Mouse (Mus musculus) midbrain, embryonic 12.5 days (tissue): ENCODE data around the gene Aldh3b3. TPM values are rescaled to one million over a fixed set of nuclear protein-coding genes. Genes with fewer than 3 reads are reported as not detected.
A peak's percentile ranks its signal among the peaks of the same experiment; 100 is the strongest.

Experiments
- ATAC-seq: fragments of 200-750 bp; cut with Nextera tagmentation; 2 replicates; pipeline ENCODE4 v1.8.0; 2017; ENCODE audit warnings: low read depth, moderate TSS enrichment, moderate library complexity; ENCODE audit not compliant: low FRiP score
- H3K27ac ChIP-seq: fragments of 300-500 bp; sonication (generic); replicated peaks from 2 replicates; pipeline ENCODE4 v1.5.1; 2016; ENCODE audit warnings: mild to moderate bottlenecking
- H3K27me3 ChIP-seq: fragments of 300-500 bp; sonication (generic); 2 replicates; pipeline ENCODE4 v1.6.1; 2016; ENCODE audit warnings: mild to moderate bottlenecking
- H3K36me3 ChIP-seq: fragments of 300-500 bp; sonication (generic); 2 replicates; pipeline ENCODE4 v1.6.1; 2016
- H3K4me1 ChIP-seq: fragments of 300-500 bp; sonication (generic); 2 replicates; pipeline ENCODE4 v1.6.1; 2016
- H3K4me2 ChIP-seq: fragments of 300-500 bp; sonication (generic); replicated peaks from 2 replicates; pipeline ENCODE4 v1.6.1; 2016; ENCODE audit warnings: mild to moderate bottlenecking, moderate library complexity
- H3K4me3 ChIP-seq: fragments of 300-500 bp; sonication (generic); 2 replicates; pipeline ENCODE4 v1.5.1; 2016; ENCODE audit warnings: mild to moderate bottlenecking
- H3K9ac ChIP-seq: fragments of 300-500 bp; sonication (generic); replicated peaks from 2 replicates; pipeline ENCODE4 v1.6.1; 2016; ENCODE audit warnings: mild to moderate bottlenecking, moderate library complexity
- H3K9me3 ChIP-seq: fragments of 300-500 bp; sonication (generic); 2 replicates; pipeline ENCODE4 v1.6.1; 2016; ENCODE audit warnings: mild to moderate bottlenecking
- WGBS: fragments of 180-500 bp; shearing (Covaris S2); methylation state at CpG from one replicate; pipeline ENCODE4 v1.1.7; 2016; 5-methylcytosine and 5-hydroxymethylcytosine counted together
- polyA plus RNA-seq: library from polyadenylated mRNA; unstranded; fragments of >200 nt; fragmentation: Nextera tagmentation; extraction: Ambion mirVana; gene quantifications from 2 replicates; pipeline ENCODE4 v1.2.1, GENCODE M21; 2016

The Aldh3b3 gene
- polyA plus RNA-seq, 1 experiment from 2014 or later, result not detected

DNA sequence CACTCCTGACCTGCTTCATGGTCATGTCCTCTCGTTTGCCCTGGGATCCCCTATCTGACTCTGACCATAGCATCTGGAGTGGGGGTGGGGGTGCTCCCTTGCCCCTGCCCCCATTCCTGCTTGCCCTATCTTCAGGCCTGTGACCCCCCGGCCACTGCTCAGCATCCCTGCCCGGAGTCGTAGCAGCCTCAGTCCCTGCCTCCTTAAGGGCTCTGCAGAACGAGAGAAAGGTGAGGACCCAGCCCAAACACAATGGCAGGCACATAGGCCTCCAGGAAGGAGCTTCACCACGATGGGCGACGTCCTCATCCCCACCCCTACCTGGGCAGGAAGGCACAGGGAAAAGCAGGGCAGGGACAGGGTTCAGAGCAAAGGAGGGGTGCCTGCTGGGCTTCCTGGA, 39.9 kb downstream of the Aldh3b3 start:
- Histone ChIP-seq H3K9ac (no peak overlapping the region), H3K9me3 (no peaks in the 10 kb centered on the region), H3K4me1 (peaks cover 15% of the 10 kb centered on the region), H3K27me3 (peaks cover 16% of the 10 kb centered on the region; the same call in 1 of the 2 replicates), H3K27ac (no peak overlapping the region), H3K36me3 (no peaks in the 10 kb centered on the region), H3K4me3 (no peak overlapping the region), H3K4me2 (no peak overlapping the region)
- 81% methylated on average over 8 of the region's 8 CpGs for WGBS
- ATAC-seq, result no peak

GRCm38 (mm10) chr19:3999121-3999730, 40.8 kb downstream of the Aldh3b3 start:
- WGBS, result 85% methylated on average over 9 of the region's 9 CpGs
- Histone ChIP-seq H3K27me3 (peaks cover 16% of the 10 kb centered on the region; the same call in 1 of the 2 replicates), H3K4me3 (peak overlapping the region; percentile 70; the same call in 1 of the 2 replicates), H3K27ac (no peak overlapping the region), H3K36me3 (no peaks in the 10 kb centered on the region), H3K9ac (no peak overlapping the region), H3K4me1 (peaks cover 15% of the 10 kb centered on the region), H3K9me3 (no peaks in the 10 kb centered on the region), H3K4me2 (peak overlapping the region; percentile 84; the same call in 1 of the 2 replicates)
- no peak for ATAC-seq

GRCm38 (mm10) chr19:4000119-4000900, 41.9 kb downstream of the Aldh3b3 start, which contains the start of the genes Nudt8 and Gm49405:
Nudt8 (plus strand) TSS chr19:4000580.
Gm49405 (plus strand) TSS chr19:4000626.
- under 1% methylated on average over 64 of the region's 64 CpGs for WGBS
- H3K4me3 ChIP-seq, result peak within 1 kb of the TSS; percentile 70
- H3K27me3 ChIP-seq, result peaks cover 16% of the 10 kb centered on the region; the same call in 1 of the 2 replicates
- no peaks in the 10 kb centered on the region for H3K9me3 ChIP-seq
- peak; percentile 89 for ATAC-seq
- H3K4me2 ChIP-seq, result peak within 1 kb of the TSS; percentile 84
- peaks cover 5% of the 10 kb centered on the region; the same call in 1 of the 2 replicates for H3K36me3 ChIP-seq
- H3K27ac ChIP-seq, result peak within 1 kb of the TSS; percentile 97
- peaks cover 15% of the 10 kb centered on the region for H3K4me1 ChIP-seq
- H3K9ac ChIP-seq, result peak within 1 kb of the TSS; percentile 84

- peaks cover 16% of the 10 kb centered on the region; the same call in 1 of the 2 replicates for H3K27me3 ChIP-seq
- peak overlapping the region; percentile 84 for H3K4me2 ChIP-seq
- H3K4me3 ChIP-seq, result peak overlapping the region; percentile 70
- no peaks in the 10 kb centered on the region for H3K9me3 ChIP-seq
- WGBS, result 17% methylated on average over 17 of the region's 17 CpGs
- peak overlapping the region; percentile 97 for H3K27ac ChIP-seq
- ATAC-seq, result peak; percentile 32
- H3K36me3 ChIP-seq, result peaks cover 10% of the 10 kb centered on the region
- peak overlapping the region; percentile 84 for H3K9ac ChIP-seq
- H3K4me1 ChIP-seq, result peaks cover 15% of the 10 kb centered on the region
Measured at GRCm38 (mm10) chr19:4000949-4001525, 42.6 kb downstream of the Aldh3b3 start.

DNA sequence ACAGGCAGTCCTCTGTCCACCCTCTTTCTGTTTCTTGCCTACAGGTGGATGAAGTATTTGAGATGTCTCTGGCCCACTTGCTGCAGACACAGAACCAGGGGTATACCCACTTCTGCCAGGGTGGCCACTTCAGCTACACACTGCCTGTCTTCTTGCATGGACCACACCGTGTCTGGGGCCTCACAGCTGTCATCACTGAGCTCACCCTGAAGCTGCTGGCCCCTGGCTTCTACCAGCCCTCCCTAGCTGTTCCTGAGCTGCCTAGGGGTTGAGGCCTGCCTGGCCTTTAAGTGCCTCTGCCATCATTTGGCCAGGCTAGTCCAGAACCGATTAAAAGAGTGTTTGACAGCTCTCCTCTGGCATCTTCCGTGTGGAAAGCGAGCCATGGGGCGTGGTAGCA, 43.3 kb downstream of the Aldh3b3 start:
- peaks cover 17% of the 10 kb centered on the region for H3K36me3 ChIP-seq
- H3K4me1 ChIP-seq, result peaks cover 15% of the 10 kb centered on the region
- no peak for ATAC-seq
- H3K9ac ChIP-seq, result peak overlapping the region; percentile 84; the same call in 1 of the 2 replicates
- no peak overlapping the region for H3K4me3 ChIP-seq
- H3K4me2 ChIP-seq, result no peak overlapping the region; the same call in 1 of the 2 replicates
- peaks cover 16% of the 10 kb centered on the region; the same call in 1 of the 2 replicates for H3K27me3 ChIP-seq
- 94% methylated on average over 5 of the region's 5 CpGs for WGBS
- H3K27ac ChIP-seq, result no peak overlapping the region
- no peaks in the 10 kb centered on the region for H3K9me3 ChIP-seq

DNA sequence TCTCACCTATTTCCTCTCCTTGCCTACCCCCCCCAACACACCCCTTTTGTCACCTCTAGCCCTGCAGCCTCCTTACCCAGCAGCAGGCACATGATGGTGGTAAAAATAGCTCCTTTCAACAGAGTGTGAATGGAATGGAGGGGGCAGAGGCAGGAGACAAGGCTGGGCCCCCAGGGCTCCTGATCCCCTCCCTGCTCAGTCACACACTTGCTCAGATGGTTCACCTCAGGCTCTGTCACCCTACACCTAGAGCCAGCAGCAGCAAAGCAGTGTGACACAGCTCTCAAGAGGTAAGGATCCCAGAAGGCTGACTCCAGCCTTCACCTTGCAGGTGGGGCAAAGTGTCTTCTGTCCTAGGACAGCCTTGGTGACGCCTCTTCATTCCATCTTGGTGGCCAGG, 44.7 kb downstream of the Aldh3b3 start, which contains the start of gene Doc2g:
Gene Doc2g, plus strand, starts transcription at position 202 of the 400 bp plus-strand sequence.
- Histone ChIP-seq H3K27me3 (peaks cover 16% of the 10 kb centered on the region; the same call in 1 of the 2 replicates), H3K9ac (no peak within 1 kb of the TSS), H3K4me3 (no peak within 1 kb of the TSS), H3K4me1 (peaks cover 15% of the 10 kb centered on the region), H3K36me3 (peaks cover 30% of the 10 kb centered on the region), H3K9me3 (no peaks in the 10 kb centered on the region), H3K27ac (no peak within 1 kb of the TSS), H3K4me2 (no peak within 1 kb of the TSS)
- 81% methylated on average over 1 of the region's 1 CpGs for WGBS
- no peak for ATAC-seq

DNA sequence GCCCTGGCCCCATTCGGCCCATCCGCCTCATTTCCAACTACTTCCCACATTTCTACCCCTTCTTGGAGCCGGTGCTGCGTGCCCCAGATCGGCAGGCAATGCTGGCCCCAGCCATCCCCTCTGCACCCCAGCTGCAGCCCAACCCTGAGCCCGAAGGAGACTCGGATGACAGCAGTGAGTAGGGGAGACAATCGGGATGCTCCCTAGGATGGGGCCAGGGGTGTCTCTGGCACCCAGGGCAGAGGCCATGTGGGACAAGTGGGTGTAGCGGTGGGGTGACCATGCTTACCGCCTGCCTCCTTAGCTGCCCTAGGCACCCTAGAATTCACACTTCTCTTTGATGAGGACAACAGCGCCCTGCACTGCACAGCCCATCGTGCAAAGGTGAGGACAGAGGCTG, 45.2 kb downstream of the Aldh3b3 start:
- H3K4me3 ChIP-seq, result no peak overlapping the region
- peaks cover 36% of the 10 kb centered on the region for H3K36me3 ChIP-seq
- H3K9ac ChIP-seq, result no peak overlapping the region
- H3K4me2 ChIP-seq, result no peak overlapping the region
- peaks cover 16% of the 10 kb centered on the region; the same call in 1 of the 2 replicates for H3K27me3 ChIP-seq
- no peak overlapping the region for H3K27ac ChIP-seq
- ATAC-seq, result no peak
- peaks cover 15% of the 10 kb centered on the region for H3K4me1 ChIP-seq
- H3K9me3 ChIP-seq, result no peaks in the 10 kb centered on the region
- WGBS, result 84% methylated on average over 12 of the region's 12 CpGs

DNA sequence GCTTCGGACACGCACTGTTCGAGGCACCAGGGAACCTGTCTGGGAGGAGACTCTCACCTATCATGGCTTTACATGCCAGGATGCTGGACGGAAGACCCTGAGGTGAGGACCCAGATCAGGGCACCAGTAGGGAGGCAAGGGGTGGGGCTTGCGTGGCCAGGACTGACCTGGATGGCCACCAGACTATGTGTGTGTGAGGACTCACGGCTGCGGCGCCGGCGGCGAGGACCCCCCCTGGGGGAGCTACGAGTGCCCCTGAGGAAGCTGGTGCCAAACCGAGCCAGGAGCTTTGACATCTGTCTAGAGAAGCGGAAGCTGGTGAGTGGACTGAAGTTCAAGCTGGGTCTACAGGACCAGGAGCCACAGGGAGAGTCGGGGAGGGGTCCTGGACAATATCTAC, 45.9 kb downstream of the Aldh3b3 start:
- Histone ChIP-seq H3K4me3 (no peak overlapping the region), H3K9ac (no peak overlapping the region), H3K36me3 (peaks cover 43% of the 10 kb centered on the region), H3K4me2 (no peak overlapping the region), H3K4me1 (peaks cover 15% of the 10 kb centered on the region), H3K27ac (no peak overlapping the region), H3K9me3 (no peaks in the 10 kb centered on the region), H3K27me3 (peaks cover 10% of the 10 kb centered on the region; the same call in 1 of the 2 replicates)
- 87% methylated on average over 15 of the region's 15 CpGs for WGBS
- no peak for ATAC-seq

GRCm38 (mm10) chr19:4005091-4005490, 46.6 kb downstream of the Aldh3b3 start:
- H3K9ac ChIP-seq, result no peak overlapping the region
- H3K4me1 ChIP-seq, result peaks cover 10% of the 10 kb centered on the region
- WGBS, result 88% methylated on average over 9 of the region's 9 CpGs
- no peak overlapping the region for H3K4me3 ChIP-seq
- H3K4me2 ChIP-seq, result no peak overlapping the region
- 0 out of 2 replicates have a peak, but pooled peaks cover 7% of the 10 kb centered on the region for H3K27me3 ChIP-seq
- no peaks in the 10 kb centered on the region for H3K9me3 ChIP-seq
- no peak for ATAC-seq
- no peak overlapping the region for H3K27ac ChIP-seq
- peaks cover 50% of the 10 kb centered on the region for H3K36me3 ChIP-seq

DNA sequence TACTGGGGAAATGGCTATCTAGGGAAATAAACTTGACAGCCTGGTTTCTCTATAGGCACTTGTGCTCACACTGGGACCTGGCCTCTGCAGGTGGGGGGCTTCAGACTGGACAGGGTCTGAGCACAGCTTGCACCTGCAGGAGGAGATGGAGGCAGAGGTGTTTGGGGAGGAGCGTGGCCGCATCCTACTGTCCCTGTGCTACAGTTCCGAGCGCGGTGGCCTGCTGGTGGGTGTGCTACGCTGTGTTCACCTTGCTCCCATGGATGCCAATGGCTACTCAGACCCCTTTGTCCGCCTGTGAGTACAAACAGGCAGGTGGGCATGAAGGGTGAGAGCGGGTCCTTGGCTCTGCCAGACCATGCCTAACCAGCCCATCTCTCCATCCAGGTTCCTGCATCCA, 47.5 kb downstream of the Aldh3b3 start:
- Histone ChIP-seq H3K9me3 (no peaks in the 10 kb centered on the region), H3K9ac (no peak overlapping the region), H3K36me3 (peaks cover 54% of the 10 kb centered on the region), H3K4me3 (no peak overlapping the region), H3K27me3 (0 out of 2 replicates have a peak, but pooled peaks cover 7% of the 10 kb centered on the region), H3K4me1 (peaks cover 7% of the 10 kb centered on the region), H3K27ac (no peak overlapping the region), H3K4me2 (no peak overlapping the region)
- no peak for ATAC-seq
- 93% methylated on average over 8 of the region's 8 CpGs for WGBS

- Histone ChIP-seq H3K4me1 (peaks cover 9% of the 10 kb centered on the region), H3K4me2 (no peak overlapping the region), H3K27ac (no peak overlapping the region), H3K4me3 (no peak overlapping the region), H3K9me3 (no peaks in the 10 kb centered on the region), H3K9ac (no peak overlapping the region), H3K36me3 (peaks cover 44% of the 10 kb centered on the region), H3K27me3 (no peaks in the 10 kb centered on the region)
- 92% methylated on average over 5 of the region's 5 CpGs for WGBS
- ATAC-seq, result no peak
Measured at GRCm38 (mm10) chr19:4011086-4011485, 52.6 kb downstream of the Aldh3b3 start.
